Mouse (Mus musculus) layer of hippocampus, adult 8-10 months (tissue): ENCODE measurements around the gene Klhl33. TPM values are rescaled to one million over a fixed set of nuclear protein-coding genes. Genes with fewer than 3 reads are reported as not detected.
"Not testable (repeated sequence)": the region's sequence is repeated elsewhere in the genome, so short reads cannot be mapped to it uniquely, and the experiment has no call there.

ENCODE experiments used
- DNase-seq, 2 experiments: peaks; one replicate each; pipeline ENCODE4 v3.0.0; 2022; ENCODE audit warnings: low spot score in 2 of 2
- total RNA-seq, 4 experiments: library from RNA; stranded (reverse); gene quantifications; 2 replicates each; pipeline ENCODE4 v1.2.4; 2022

Gene Klhl33
- 1 to 10 TPM; 5.1 to 6.4 (median 5.8) TPM for total RNA-seq

DNA sequence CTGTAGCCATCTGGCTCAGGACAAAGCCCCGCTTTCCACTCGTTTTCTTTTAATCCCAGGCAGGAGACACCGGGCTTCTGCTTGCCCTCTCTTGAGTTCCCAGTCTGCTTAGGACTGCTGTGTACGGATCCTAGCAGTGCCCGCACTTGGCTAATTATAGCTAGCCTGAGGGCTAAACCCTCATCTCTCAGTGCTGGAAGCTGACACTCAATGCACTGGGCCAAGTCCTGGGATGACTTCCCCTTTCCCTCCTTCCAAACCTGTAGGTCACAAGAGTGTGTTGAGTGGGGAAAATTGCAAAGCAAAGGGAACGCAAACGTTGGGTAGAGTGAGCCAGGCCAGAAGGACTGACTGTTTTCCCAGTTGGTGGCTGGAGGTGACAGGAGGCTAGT, at the start of gene Klhl33:
Klhl33 (minus strand) TSS at position 134 of the 392 bp plus-strand sequence.
- DNase-seq: no peak

DNA sequence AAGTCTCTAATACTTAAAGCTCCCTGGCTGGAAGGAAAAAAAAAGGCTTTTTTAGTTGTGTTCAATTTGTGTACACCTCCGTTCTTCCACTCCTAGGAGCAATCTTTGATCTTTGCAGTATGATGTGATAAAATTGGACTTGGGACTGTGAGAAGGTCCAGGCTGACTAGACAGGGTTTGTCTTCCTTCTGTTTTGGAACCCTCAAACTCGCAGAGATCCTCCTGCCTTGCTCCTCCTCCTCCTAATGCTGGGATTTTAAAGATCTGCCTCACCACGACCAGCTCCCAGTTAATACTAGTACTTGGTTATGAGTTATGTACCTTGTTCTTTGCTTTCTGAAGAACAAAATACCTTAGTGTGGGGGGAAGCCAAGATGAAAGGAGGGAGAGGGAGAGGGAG, 48.2 kb upstream of the Klhl33 start:
- not testable (repeated sequence) for DNase-seq

DNA sequence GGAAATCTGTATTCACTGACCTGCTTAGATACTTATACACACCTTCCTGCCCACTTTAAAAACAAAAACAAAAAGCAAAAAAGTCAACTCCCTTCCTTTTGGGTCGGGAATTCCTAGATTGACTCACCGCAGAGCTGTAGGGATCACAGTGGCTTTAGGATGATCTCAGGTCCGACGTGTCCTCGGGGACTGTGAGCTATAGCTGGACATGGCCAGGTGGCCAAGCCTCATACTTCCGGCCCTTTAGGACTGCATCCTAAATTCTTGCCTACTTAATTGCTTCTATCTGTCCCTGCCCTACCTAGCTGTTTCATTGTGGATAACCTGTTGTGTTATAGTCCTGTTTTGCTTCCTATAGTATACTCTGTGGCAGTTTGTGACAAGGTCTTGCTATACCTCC, 47.8 kb upstream of the Klhl33 start:
- DNase-seq: not testable (repeated sequence)

DNA sequence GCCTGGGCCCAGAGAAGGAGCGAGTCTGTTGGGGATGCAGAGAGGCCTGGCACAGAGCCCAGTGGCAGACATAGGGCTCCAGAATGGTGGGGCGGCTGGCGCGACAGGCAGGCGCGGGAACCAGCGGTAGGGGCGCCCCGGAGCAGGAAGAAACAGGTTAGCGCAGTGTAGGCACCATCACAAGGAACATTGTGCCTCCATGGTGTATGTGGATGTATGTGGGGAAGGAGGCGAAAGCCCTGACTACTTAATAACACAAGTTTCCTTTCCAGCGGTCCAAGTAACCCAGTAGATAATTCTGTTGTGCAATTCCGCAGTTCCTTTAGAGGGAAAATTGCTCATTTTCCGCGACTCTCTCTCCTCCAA, 47.3 kb upstream of the Klhl33 start:
- not testable (repeated sequence) for DNase-seq

GRCm38 (mm10) chr14:50943932-50944667, 46.8 kb upstream of the Klhl33 start, which contains the start of gene Gm49342:
TSS of gene Gm49342 (plus strand) at chr14:50944517.
- DNase-seq: peak; percentile 87 to 89

DNA sequence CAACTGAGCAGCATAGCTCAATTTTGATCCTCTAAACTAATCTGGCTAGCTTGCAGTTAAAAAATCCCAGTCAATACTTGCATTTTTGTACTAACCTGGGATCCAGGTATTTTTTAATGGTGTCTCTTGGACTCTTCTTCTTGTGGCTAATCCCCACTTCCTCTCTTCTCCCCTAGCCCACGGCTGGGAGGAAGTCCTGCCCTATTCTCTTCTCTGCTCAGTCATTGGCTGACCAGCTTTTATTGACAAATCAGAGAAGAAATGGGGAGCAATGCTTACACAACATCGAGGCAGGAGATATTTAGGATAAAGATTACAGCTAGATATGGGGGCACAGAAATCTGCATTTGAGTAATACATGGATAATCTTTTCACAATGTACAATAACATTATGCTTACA, 41.6 kb upstream of the Klhl33 start:
- no peak for DNase-seq

DNA sequence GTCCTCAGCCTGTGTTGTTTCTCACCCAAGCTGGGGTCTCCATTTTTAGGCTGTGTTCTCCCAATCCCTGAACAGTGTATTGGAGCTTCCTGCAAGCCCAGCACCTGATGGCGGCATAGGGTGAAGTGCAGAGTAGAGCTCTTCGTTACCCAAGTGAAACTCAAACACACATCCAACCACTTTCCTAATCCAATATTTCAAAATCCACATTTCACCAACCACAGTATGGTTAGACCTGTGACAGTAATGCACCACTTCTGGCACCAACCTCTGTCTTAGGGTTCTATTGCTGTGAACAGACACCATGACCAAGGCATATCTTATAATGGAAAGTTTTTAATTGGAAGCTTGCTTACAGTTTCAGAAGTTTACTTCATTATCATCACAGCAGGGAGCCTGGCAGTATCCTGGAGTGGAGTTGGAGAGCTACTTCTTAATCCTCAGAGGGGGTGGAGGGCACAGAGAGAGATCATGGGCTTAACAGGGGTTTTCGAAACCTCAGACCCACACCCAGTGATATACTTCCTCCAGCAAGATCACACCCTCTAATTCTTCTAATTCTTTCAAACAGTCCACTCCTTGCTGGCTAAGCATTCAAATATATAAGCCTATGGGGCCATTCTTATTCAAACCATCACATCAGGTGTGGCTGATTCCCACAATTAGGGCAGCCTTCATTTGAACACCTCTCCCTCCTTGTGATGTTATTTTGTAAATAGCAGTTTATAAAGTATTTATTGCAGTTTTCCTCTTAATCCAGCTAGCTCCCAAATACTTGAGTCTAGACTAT, 41.0 kb upstream of the Klhl33 start:
- no peak for DNase-seq

DNA sequence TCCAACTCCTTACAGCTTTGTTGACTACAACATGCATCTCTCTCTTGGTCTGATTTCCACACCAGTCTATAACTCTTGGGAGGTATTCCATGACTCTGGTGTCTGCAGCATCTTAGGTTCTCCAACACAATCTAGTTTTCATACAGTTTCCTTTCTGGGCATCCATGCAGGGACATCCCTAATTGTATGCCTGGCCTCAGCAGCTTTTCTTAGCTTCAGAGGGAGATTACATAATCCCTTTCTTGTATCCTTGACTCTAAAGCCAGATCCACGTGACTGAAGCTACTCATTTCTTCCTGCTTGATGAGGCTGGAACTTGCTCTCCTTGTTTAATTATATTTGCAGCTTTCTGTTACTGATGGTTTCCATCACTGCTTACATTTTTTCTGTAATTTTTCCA, 39.3 kb upstream of the Klhl33 start:
- no peak for DNase-seq

- DNase-seq: no peak
Observed at GRCm38 (mm10) chr14:50931493-50932020, 34.2 kb upstream of the Klhl33 start.

DNA sequence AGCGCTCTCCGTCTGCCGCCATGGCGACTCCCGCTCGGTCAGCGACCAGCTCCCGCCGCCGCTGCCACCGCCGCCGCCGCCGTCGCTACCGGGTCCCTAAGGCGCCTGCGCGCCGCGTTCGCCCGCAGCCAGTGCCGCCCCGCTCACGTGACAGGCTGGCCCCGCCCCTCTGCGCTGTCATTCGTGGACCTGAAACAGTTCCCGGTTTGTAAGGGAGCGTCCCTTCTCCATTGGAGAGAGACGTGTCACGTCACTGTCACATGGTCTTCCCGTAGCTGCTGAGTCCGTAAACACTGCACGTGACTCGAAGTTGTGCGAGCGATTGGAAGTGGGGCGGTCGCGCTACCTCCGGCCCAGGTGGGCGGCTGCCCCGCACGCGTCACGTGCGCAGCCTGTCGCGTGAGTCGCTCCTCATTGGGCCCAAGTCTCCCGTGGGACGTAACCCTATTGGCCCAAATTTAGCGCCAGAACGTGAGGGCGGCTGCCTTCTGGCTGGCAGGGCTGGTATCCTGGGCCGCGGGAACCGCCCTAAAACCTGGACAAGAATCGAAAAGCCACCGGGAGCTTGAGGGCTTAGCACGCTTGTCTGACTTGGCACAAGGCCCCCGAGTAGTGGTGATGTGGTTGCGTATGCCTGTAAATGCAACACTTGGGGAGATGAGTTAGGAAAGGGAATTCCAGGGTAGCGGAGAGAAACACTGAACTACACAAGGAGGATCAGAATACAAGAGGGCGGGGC, 33.6 kb upstream of the Klhl33 start, which contains the start of the genes Pip4p1 and Pnp:
Pip4p1 (minus strand) TSS at position 103 of the 739 bp plus-strand sequence.
Pnp (plus strand) TSS at position 329 of the 739 bp plus-strand sequence.
- DNase-seq: peak; percentile 99 to 100

- no peak for DNase-seq
Observed at GRCm38 (mm10) chr14:50930377-50930753, 33.1 kb upstream of the Klhl33 start.

GRCm38 (mm10) chr14:50929951-50930350, 32.6 kb upstream of the Klhl33 start:
- peak in 1 of 2 experiments; percentile 21 for DNase-seq

- no peak for DNase-seq
Observed at GRCm38 (mm10) chr14:50927366-50927765, 30.1 kb upstream of the Klhl33 start.

DNA sequence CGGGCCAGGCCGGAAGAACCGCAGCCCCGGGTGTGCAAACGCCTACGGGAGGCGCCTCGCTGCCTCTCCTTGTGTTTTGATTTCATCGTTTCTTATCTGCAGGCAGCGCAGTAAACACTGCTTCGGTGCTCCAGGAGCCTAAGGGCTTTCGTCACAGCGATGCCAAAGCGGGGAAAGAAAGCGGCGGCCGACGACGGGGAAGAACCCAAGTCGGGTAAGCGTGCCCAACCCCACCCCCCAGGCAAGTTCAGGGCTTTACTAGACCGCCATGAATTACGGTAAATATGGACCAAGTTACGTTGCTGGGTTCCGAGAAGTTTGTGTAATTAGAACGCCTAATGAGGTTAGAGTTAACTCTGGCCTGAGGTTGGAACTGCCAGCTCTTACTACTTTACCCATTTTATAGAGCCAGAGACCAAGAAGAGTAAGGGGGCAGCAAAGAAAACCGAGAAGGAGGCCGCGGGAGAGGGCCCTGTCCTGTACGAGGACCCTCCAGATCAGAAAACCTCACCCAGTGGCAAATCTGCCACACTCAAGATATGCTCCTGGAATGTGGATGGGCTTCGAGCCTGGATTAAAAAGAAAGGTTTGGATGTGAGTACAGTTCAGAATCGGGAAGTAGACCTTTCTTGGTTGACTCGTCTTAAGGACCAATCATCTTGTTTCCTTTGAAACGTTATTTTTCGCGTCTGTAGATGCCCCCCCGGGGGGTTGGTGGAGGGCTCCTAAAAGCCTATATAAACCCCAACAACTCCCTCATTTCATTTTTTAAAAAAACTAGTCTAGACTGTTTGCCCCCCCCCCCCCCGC, 28.0 kb upstream of the Klhl33 start:
- no peak for DNase-seq

DNA sequence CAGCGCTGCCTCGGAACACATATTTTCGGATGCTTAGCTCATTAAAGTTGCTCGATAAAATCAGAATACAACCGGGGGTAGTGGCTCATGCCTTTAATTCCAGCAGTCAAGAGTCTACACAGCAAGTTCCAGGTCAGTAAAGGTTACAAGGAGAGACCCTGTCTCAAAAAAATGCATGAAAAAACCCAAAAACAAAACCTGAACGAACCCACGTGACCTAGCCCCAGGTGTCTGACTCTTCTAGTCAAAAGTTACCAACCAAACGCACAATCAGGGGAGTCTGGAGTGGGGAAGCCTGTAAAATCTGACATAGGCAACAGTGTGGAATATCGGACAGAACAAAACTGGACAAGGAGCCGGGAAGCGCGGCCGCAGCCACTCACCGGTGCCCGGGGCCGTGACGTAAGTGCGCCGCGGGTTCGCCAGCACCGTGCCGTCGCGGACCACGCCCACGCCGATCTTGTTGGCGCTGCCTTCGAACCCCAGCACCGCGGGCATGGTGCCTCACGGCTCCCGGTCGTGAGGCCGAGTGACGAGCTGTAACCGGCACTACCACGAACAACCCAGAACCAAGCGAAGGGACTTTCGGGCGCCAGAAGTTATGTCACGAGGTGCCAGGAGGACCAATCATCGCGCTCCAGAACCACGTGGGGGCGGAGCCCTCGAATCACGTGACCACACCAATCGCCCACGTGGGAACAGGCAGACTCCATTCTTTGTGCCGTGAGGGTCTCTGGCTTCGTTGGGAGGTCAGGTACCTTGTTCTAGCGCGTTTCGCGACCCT, 27.2 kb upstream of the Klhl33 start, which contains the start of the genes Osgep and Apex1:
Osgep (minus strand) TSS at position 613 of the 784 bp plus-strand sequence.
Apex1 (plus strand) TSS at position 688 of the 784 bp plus-strand sequence.
- peak; percentile 97 to 98 for DNase-seq

- not testable (repeated sequence) for DNase-seq
Observed at GRCm38 (mm10) chr14:50923437-50923836, 26.1 kb upstream of the Klhl33 start.

GRCm38 (mm10) chr14:50911356-50911755, 14.0 kb upstream of the Klhl33 start:
- no peak for DNase-seq

- DNase-seq: no peak
Observed at GRCm38 (mm10) chr14:50908126-50908525, 10.8 kb upstream of the Klhl33 start.

- not testable (repeated sequence) for DNase-seq
Observed at GRCm38 (mm10) chr14:50905327-50905726, 8.0 kb upstream of the Klhl33 start.

DNA sequence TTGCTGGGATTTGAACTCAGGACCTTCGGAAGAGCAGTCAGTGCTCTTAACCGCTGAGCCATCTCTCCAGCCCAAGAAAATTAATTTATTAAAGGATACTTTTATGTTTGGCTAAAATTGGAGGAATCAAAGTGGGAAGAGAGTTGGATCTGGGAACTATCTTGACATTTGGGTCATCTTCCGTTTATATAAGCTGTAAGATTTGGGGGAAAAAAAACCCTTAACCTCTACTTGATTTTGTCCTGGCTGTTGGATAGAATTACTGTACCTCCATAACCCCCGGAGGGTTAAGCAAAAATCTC, 7.5 kb upstream of the Klhl33 start:
- no peak for DNase-seq
